Mouse (Mus musculus) CH12.LX (cell line): Measurements from ENCODE around the gene Sds. TPM values are rescaled to one million over a fixed set of nuclear protein-coding genes. Genes with fewer than 3 reads are reported as not detected.

Source experiments
- DNase-seq: peaks from one replicate; pipeline ENCODE4 v3.0.0-alpha.2; 2013; ENCODE audit errors: extremely low read depth
- H3K27ac ChIP-seq: 2 replicates; pipeline ENCODE4 v1.5.1; 2012; ENCODE audit warnings: low read depth, mild to moderate bottlenecking, control low read depth, moderate library complexity; ENCODE audit not compliant: insufficient read depth
- H3K27me3 ChIP-seq: replicated peaks from 2 replicates; pipeline ENCODE3; 2012; ENCODE audit warnings: inconsistent platforms
- H3K36me3 ChIP-seq, 2 experiments: replicated peaks in 1 of 2; 2 replicates each; pipeline versions ENCODE3 to v1.6.1; 2012; ENCODE audit warnings: inconsistent platforms in 1 of 2, low read length in 1 of 2, mild to moderate bottlenecking in 1 of 2, mixed read lengths in 1 of 2, moderate library complexity in 1 of 2; ENCODE audit not compliant: control insufficient read depth in 1 of 2, insufficient read depth in 1 of 2
- H3K4me1 ChIP-seq, 2 experiments: 2 replicates each; pipeline ENCODE4 v1.6.1; 2012; ENCODE audit warnings: inconsistent platforms in 1 of 2, moderate library complexity in 1 of 2; ENCODE audit not compliant: insufficient read depth in 2 of 2, control insufficient read depth in 1 of 2
- H3K4me2 ChIP-seq: 2 replicates; pipeline ENCODE4 v1.6.1; 2012; ENCODE audit warnings: low read depth, mild to moderate bottlenecking, control low read depth; ENCODE audit not compliant: poor library complexity, insufficient read depth, severe bottlenecking
- H3K4me3 ChIP-seq, 3 experiments: fragments of 150-350 bp in 1 of 3; sonication (generic) in 1 of 3; replicated peaks in 1 of 3; 2 replicates each; pipeline versions ENCODE3 to v1.5.1; 2011 to 2012; ENCODE audit warnings: low read depth in 2 of 3, low read length in 2 of 3, mild to moderate bottlenecking in 2 of 3, moderate library complexity in 2 of 3, control low read depth in 1 of 3, improper control_type of control experiment in 1 of 3, inconsistent platforms in 1 of 3, mixed read lengths in 1 of 3; ENCODE audit not compliant: poor library complexity in 1 of 3
- H3K79me2 ChIP-seq: replicated peaks from 2 replicates; pipeline ENCODE4 v1.6.1; 2012; ENCODE audit warnings: mild to moderate bottlenecking, moderate library complexity; ENCODE audit not compliant: control insufficient read depth, poor library complexity, insufficient read depth, severe bottlenecking; ENCODE audit errors: extremely low read depth
- H3K9ac ChIP-seq: 2 replicates; pipeline ENCODE4 v1.6.1; 2012; ENCODE audit warnings: low read depth, mild to moderate bottlenecking, control low read depth, moderate library complexity; ENCODE audit not compliant: insufficient read depth
- H3K9me3 ChIP-seq: replicated peaks from 2 replicates; pipeline ENCODE3; 2012; ENCODE audit warnings: low read length, inconsistent platforms, mixed read lengths
- BHLHE40 ChIP-seq: IDR thresholded peaks from 2 replicates; pipeline ENCODE4 v1.6.1; 2011; ENCODE audit warnings: mild to moderate bottlenecking, low read depth, low read length, improper control_type of control experiment
- CTCF ChIP-seq, 2 experiments: IDR thresholded peaks in 1 of 2; conservative IDR thresholded peaks in 1 of 2; 2 replicates each; pipeline ENCODE4 v1.5.1; 2011 to 2012; ENCODE audit warnings: low read depth in 2 of 2, low read length in 2 of 2, improper control_type of control experiment in 1 of 2, inconsistent platforms in 1 of 2, mild to moderate bottlenecking in 1 of 2, moderate library complexity in 1 of 2
- E2F4 ChIP-seq: IDR thresholded peaks from 2 replicates; pipeline ENCODE4 v1.6.1; 2011; ENCODE audit warnings: low read depth, low read length, improper control_type of control experiment; ENCODE audit not compliant: insufficient replicate concordance
- ETS1 ChIP-seq: conservative IDR thresholded peaks from 2 replicates; pipeline ENCODE4 v1.6.1; 2012; ENCODE audit warnings: low read depth, mild to moderate bottlenecking, inconsistent platforms, low read length, improper control_type of control experiment, moderate library complexity
- GABPA ChIP-seq: IDR thresholded peaks from 2 replicates; pipeline ENCODE4 v1.6.1; 2012; ENCODE audit warnings: low read depth, low read length, improper control_type of control experiment, inconsistent platforms; ENCODE audit not compliant: insufficient replicate concordance
- HCFC1 ChIP-seq: IDR thresholded peaks from 2 replicates; pipeline ENCODE4 v1.6.1; 2012; ENCODE audit warnings: low read depth, mild to moderate bottlenecking, inconsistent platforms, low read length, improper control_type of control experiment
- IRF4 ChIP-seq: IDR thresholded peaks from 2 replicates; pipeline ENCODE4 v1.6.1; 2014; ENCODE audit warnings: low read depth, mild to moderate bottlenecking, inconsistent platforms, low read length, improper control_type of control experiment
- JUN ChIP-seq: IDR thresholded peaks from 2 replicates; pipeline ENCODE4 v1.6.1; 2011; ENCODE audit warnings: low read depth, mild to moderate bottlenecking, low read length, improper control_type of control experiment, moderate library complexity; ENCODE audit not compliant: insufficient read depth
- JUND ChIP-seq: conservative IDR thresholded peaks from 2 replicates; pipeline ENCODE4 v1.6.1; 2011; ENCODE audit warnings: low read depth, low read length, improper control_type of control experiment
- KAT2A ChIP-seq: IDR thresholded peaks from 2 replicates; pipeline ENCODE4 v1.6.1; 2012; ENCODE audit warnings: low read length, improper control_type of control experiment, inconsistent platforms; ENCODE audit not compliant: insufficient replicate concordance
- MAFK ChIP-seq: IDR thresholded peaks from 2 replicates; pipeline ENCODE4 v1.6.1; 2011; ENCODE audit warnings: low read length, improper control_type of control experiment; ENCODE audit not compliant: insufficient replicate concordance
- MAX ChIP-seq: IDR thresholded peaks from 2 replicates; pipeline ENCODE4 v1.6.1; 2011; ENCODE audit warnings: low read length, improper control_type of control experiment
- MAZ ChIP-seq: IDR thresholded peaks from 2 replicates; pipeline ENCODE4 v1.6.1; 2012; ENCODE audit warnings: low read depth, mild to moderate bottlenecking, inconsistent platforms, low read length, improper control_type of control experiment, moderate library complexity
- MEF2A ChIP-seq: IDR thresholded peaks from 2 replicates; pipeline ENCODE4 v1.6.1; 2014; ENCODE audit warnings: low read depth, mild to moderate bottlenecking, inconsistent platforms, low read length, improper control_type of control experiment, borderline replicate concordance
- MXI1 ChIP-seq: IDR thresholded peaks from 2 replicates; pipeline ENCODE4 v1.6.1; 2011; ENCODE audit warnings: mild to moderate bottlenecking, low read depth, low read length, improper control_type of control experiment
- MYC ChIP-seq: IDR thresholded peaks from 2 replicates; pipeline ENCODE4 v1.6.1; 2011; ENCODE audit warnings: low read depth, mild to moderate bottlenecking, improper control_type of control experiment, low read length
- NELFE ChIP-seq: IDR thresholded peaks from 2 replicates; pipeline ENCODE4 v1.6.1; 2011; ENCODE audit warnings: low read depth, low read length, improper control_type of control experiment
- POLR2A ChIP-seq: IDR thresholded peaks from 2 replicates; pipeline ENCODE4 v1.6.1; 2011; ENCODE audit warnings: low read depth, mild to moderate bottlenecking, improper control_type of control experiment, low read length
- POLR2AphosphoS2 ChIP-seq: IDR thresholded peaks from 2 replicates; pipeline ENCODE4 v1.6.1; 2011; ENCODE audit warnings: low read depth, low read length, improper control_type of control experiment
- RAD21 ChIP-seq: IDR thresholded peaks from 2 replicates; pipeline ENCODE4 v1.6.1; 2011; ENCODE audit warnings: low read depth, mild to moderate bottlenecking, low read length, improper control_type of control experiment, moderate library complexity
- TBP ChIP-seq: conservative IDR thresholded peaks from 2 replicates; pipeline ENCODE4 v1.6.1; 2011; ENCODE audit warnings: low read depth, low read length, improper control_type of control experiment
- USF1 ChIP-seq: IDR thresholded peaks from 2 replicates; pipeline ENCODE4 v1.6.1; 2014; ENCODE audit warnings: low read depth, mild to moderate bottlenecking, inconsistent platforms, low read length, improper control_type of control experiment
- USF2 ChIP-seq: conservative IDR thresholded peaks from 2 replicates; pipeline ENCODE4 v1.6.1; 2011; ENCODE audit warnings: low read depth, low read length, improper control_type of control experiment
- ZMIZ1 ChIP-seq: IDR thresholded peaks from 2 replicates; pipeline ENCODE4 v1.6.1; 2012; ENCODE audit warnings: low read depth, mild to moderate bottlenecking, inconsistent platforms, low read length, improper control_type of control experiment
- ZNF384 ChIP-seq: IDR thresholded peaks from 2 replicates; pipeline ENCODE4 v1.6.1; 2012; ENCODE audit warnings: low read depth, low read length, improper control_type of control experiment, inconsistent platforms
- dilution Hi-C: fragments of 300-500 bp; cut with MboI; formaldehyde crosslinking; loops from 2 replicates; pipeline ENCODE4 v1.14.3; 2020; ENCODE audit warnings: low sequenced_read_pairs; ENCODE audit not compliant: extremely low pct_unique_long_range_greater_than_20kb, extremely low pct_ligation_motif_present
- in situ Hi-C: fragments of 300-500 bp; cut with MboI; formaldehyde crosslinking; loops from 3 replicates; pipeline ENCODE4 v1.14.3; 2019; ENCODE audit warnings: low sequenced_read_pairs, low pct_ligation_motif_present, low pct_unique_long_range_greater_than_20kb, mixed read lengths
- polyA plus RNA-seq: library from polyadenylated mRNA; unstranded; fragments of >175 nt; gene quantifications from 2 replicates; pipeline ENCODE4 v1.2.1, GENCODE M21; 2012; ENCODE audit warnings: low read depth; ENCODE audit not compliant: insufficient read length
- total RNA-seq, 2 experiments: library from RNA; depleted of rRNA; stranded (reverse); fragments of 300-350 nt in 1 of 2; fragments of >200 nt in 1 of 2; gene quantifications; 2 replicates each; pipeline ENCODE4 v1.2.3; 2012 to 2014

Gene Sds
- total and polyA plus RNA-seq, 3 experiments = 0.76 TPM; not detected in 2

DNA sequence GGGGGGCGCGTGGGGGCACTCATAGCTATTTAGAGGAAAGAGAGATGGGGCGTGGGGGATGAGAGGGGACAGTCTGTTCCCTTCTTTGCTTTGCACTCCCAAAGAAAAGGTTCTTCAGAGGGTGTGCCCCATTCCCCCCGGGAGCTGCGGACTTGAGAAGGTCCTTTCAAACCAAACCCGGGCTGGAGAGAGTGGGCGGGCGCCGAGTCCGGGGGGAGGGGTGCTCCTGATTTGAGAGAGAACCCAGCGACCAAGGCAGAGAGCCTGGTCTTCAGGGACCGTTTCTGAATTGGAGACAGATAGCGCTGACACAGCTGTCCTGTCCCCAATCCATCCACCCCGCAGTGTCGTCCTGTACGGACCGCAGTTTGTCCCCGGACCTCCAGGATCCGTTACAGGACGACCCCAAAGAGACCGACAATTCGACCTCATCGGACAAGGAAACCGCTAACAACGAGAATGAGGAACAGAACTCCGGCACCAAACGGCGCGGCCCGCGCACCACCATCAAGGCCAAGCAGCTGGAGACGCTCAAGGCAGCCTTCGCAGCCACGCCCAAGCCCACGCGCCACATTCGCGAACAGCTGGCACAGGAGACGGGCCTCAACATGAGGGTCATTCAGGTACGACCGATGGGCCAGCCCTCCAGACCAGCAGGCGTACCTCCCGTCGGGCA is 41.2 kb upstream of the Sds start:
- Histone ChIP-seq H3K36me3 (no peaks in the 10 kb centered on the region), H3K27me3 (peaks cover 72% of the 10 kb centered on the region), H3K4me3 (no peak overlapping the region), H3K9me3 (peaks cover 49% of the 10 kb centered on the region), H3K4me1 (no peaks in the 10 kb centered on the region)
- no peak for DNase-seq
- no peak for TF ChIP-seq E2F4
- no peak for TF ChIP-seq HCFC1
- no peak for TF ChIP-seq USF1
- no peak for TF ChIP-seq MAX
- TF ChIP-seq POLR2A = no peak
- no peak for TF ChIP-seq KAT2A
- no peak for TF ChIP-seq NELFE
- TF ChIP-seq GABPA = no peak
- no peak for TF ChIP-seq CTCF (conservative IDR thresholded peaks at IDR 0.05 in 1 of 2, IDR thresholded peaks at IDR 0.05 in 1 of 2; ENCODE audit: low read depth in 2 of 2, low read length in 2 of 2)
- TF ChIP-seq BHLHE40 = no peak
- no peak for TF ChIP-seq JUN
- TF ChIP-seq MYC = no peak
- no peak for TF ChIP-seq ZNF384
- no peak for TF ChIP-seq MXI1
- TF ChIP-seq ETS1 = no peak
- TF ChIP-seq POLR2AphosphoS2 = no peak
- TF ChIP-seq, all 38 proteins: peak for 0
- no peak overlapping the region for H3K4me2 ChIP-seq
- in situ Hi-C loops (no loop called here), dilution Hi-C loops (no loop called here)
- no peak overlapping the region for H3K27ac ChIP-seq
- H3K9ac ChIP-seq = no peak overlapping the region
- no peaks in the 10 kb centered on the region for H3K79me2 ChIP-seq

DNA sequence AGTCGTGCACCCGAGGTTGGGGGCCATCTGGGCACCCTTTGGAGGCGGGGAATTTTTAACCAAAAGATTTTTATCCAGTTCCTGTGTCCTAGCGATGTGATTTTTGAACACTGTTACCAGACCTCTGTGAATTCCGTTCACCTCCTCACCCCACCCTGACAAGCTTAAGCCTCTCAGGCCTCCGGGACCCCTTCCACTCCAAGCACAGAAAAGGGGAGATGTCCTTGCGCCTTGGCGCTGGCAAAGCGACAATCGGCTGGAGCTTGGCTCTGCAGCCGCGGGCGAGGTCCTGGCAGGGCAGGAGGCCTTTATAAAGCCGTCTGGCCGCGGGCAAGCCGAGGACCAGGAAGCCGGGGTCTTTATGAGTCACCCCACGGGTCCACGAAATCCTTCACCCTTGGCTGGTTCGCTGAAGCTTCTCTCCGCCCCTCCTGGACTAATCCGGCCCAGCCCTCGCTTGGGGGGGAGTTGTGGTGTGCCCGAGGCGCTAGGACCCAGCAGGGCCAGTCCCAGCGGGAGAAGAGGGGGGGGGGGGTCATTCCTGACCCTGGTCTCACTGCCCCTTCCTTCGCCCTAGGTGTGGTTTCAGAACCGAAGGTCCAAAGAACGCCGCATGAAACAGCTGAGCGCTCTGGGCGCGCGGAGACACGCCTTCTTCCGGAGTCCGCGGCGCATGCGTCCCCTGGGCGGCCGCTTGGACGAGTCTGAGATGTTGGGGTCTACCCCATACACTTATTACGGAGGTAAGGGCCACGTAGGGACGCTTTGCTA is 40.4 kb upstream of the Sds start:
- in situ Hi-C loops (no loop called here), dilution Hi-C loops (no loop called here)
- H3K36me3 ChIP-seq = no peaks in the 10 kb centered on the region
- no peak overlapping the region for H3K4me2 ChIP-seq
- no peaks in the 10 kb centered on the region; a peak in 1 of 4 replicates for H3K4me1 ChIP-seq
- no peak overlapping the region for H3K27ac ChIP-seq
- H3K79me2 ChIP-seq = no peaks in the 10 kb centered on the region
- H3K4me3 ChIP-seq = no peak overlapping the region
- no peak for DNase-seq
- peaks cover 70% of the 10 kb centered on the region for H3K27me3 ChIP-seq
- peaks cover 51% of the 10 kb centered on the region for H3K9me3 ChIP-seq
- TF ChIP-seq USF2 = no peak
- TF ChIP-seq HCFC1 = no peak
- TF ChIP-seq CTCF (conservative IDR thresholded peaks at IDR 0.05 in 1 of 2, IDR thresholded peaks at IDR 0.05 in 1 of 2; ENCODE audit: low read depth in 2 of 2, low read length in 2 of 2) = no peak
- no peak for TF ChIP-seq JUND
- TF ChIP-seq JUN = no peak
- no peak for TF ChIP-seq IRF4
- no peak for TF ChIP-seq TBP
- TF ChIP-seq MXI1 = no peak
- TF ChIP-seq ZMIZ1 = no peak
- no peak for TF ChIP-seq MAFK
- TF ChIP-seq NELFE = no peak
- no peak for TF ChIP-seq ETS1
- TF ChIP-seq RAD21 = no peak
- TF ChIP-seq POLR2A = no peak
- TF ChIP-seq USF1 = no peak
- no peak for TF ChIP-seq MAZ
- TF ChIP-seq MAX = no peak
- TF ChIP-seq MEF2A = no peak
- no peak for TF ChIP-seq BHLHE40
- TF ChIP-seq, all 38 proteins: peak for 0
- H3K9ac ChIP-seq = no peak overlapping the region
